Mouse (Mus musculus) testis, adult 2 months (tissue): ENCODE data around the gene Nup93.

ENCODE experiments used
- CTCF ChIP-seq: fragments of 200-500 bp; IDR thresholded peaks from 2 replicates; pipeline ENCODE4 v1.5.1; 2012; ENCODE audit warnings: low read depth, mild to moderate bottlenecking, inconsistent platforms, low read length, moderate library complexity; ENCODE audit not compliant: control insufficient read depth, insufficient read depth, insufficient replicate concordance
- POLR2A ChIP-seq: fragments of 200-500 bp; IDR thresholded peaks from 2 replicates; pipeline ENCODE4 v1.6.1; 2012; ENCODE audit warnings: low read depth, mild to moderate bottlenecking, inconsistent platforms, low read length, moderate library complexity; ENCODE audit not compliant: control insufficient read depth

DNA sequence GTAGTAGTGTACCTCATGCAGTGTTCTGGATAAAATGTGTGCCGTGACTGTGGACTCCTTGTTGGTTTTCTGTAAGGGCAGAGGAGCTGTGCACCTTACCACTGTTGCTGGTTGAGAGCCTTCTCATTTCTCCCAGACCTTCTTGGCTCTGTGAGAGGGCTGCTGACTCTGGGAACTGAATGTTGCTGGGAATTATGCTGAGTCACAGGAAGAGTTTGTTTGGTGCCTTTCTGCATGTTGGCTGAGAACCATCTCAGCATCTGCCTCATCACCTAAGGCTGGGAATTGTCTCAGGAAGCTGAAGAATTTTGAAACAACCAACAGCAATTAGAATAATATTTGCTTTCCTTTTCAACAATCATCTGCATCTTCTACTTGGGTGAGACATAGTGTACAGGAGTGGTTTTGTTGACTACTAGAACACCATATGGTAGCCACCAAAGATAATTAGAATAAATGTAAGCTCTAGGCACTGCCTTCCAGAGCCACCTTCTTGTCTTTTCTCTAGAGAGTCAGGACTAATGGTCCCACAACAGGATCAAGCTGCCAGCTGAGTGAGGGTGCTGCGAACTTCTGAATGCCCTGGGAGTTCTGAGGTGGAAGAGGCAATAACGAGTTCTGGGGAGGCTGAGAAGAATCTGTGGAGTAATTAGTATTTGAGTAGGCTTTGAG lies 48.4 kb downstream of the Nup93 start:
- TF ChIP-seq POLR2A (no peak), CTCF (no peak)
